Mouse (Mus musculus) neural tube, embryonic 10.5 days (tissue): ENCODE measurements at regions not wholly inside any gene's neighbourhood (a gene's known extent, or its start where the extent isn't known, plus 50 kb on each side); places are given as distances from the start of the nearest gene placed in this dataset.

Experiments
- DNase-seq: peaks from one replicate; pipeline ENCODE4 v3.0.0-alpha.2; 2017; ENCODE audit warnings: low spot score; ENCODE audit errors: extremely low spot score

DNA sequence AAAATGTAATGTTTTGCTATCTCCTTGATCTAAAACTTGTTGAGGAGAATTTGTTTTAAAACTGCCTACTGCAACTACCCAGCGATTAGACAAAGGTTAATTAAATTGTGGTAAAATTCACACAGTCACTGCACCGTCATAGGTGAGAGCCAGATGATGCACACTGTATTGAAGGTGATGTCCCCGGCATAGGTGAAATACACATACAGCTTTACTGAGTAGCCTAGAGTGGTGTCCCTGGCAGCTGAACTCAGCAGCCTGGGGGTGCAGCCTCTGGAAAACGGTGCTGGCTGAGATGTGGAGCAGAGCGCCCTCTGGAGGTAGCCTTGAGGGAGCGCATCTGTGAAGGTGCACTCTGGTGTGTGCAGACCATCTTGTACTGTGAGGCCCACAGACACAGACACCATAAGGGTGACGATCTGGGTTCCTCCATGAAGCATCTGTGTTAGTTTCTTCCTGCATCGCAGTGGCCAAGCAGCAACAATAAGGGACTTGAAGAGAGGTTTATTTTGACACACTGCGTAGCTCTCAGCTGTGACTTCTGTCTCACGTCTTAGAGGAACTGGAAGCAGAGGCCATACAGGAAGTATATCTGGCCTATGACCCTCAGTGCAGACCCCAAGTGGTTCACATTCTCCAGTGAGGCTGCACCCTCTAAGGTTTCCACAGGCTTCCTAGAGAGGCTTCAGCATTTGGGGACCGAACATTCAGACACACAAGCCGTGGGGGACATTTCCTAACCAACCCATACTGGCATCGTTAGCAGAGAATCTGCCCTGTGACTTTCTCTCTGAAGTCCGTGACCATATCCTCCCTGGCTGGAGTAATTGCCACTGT is 68.6 kb upstream of the 1700021F07Rik start:
- DNase-seq: peak; percentile 49

DNA sequence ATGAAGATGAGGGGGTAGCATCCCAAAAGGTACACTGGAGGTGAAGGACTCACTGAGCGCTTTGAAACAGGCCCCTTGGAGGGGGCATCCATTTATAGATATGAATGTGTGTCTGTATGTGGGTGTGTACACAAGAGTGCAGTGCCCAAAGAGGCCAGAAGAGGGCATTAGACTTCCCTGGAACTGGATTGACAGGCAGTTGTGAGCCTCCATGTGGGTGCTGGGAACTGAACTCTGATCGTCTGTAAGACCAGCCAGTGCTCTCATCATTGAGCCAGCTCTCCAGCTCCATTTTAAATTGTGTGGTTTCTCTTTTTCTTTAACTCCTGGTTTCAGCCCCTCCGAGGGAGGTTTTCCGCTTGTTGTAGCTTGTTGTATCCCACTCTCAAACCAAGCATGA is 67.6 kb upstream of the 1700021F07Rik start:
- DNase-seq: no peak

DNA sequence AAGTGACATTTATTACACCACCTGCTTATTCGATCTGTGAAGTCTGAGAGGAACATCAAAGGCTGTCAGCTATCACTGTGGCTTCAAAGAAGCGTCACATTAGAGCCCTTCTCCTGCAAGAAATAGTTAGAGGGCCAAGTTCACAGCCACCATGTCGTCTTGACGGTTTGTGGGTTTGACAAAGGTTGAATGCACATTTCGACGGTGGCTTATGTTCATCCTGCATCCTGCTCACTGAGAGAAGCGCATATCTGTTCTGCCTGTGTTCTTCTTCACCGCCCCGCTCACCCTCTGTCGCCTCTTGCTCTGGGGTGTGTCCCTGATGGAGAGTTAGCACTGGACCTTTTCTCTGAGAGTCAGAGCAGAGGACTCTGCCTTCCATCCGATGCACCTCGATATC is 67.2 kb upstream of the 1700021F07Rik start:
- no peak for DNase-seq

GRCm38 (mm10) chr2:173456083-173456482 is 66.3 kb upstream of the 1700021F07Rik start:
- DNase-seq: no peak

DNA sequence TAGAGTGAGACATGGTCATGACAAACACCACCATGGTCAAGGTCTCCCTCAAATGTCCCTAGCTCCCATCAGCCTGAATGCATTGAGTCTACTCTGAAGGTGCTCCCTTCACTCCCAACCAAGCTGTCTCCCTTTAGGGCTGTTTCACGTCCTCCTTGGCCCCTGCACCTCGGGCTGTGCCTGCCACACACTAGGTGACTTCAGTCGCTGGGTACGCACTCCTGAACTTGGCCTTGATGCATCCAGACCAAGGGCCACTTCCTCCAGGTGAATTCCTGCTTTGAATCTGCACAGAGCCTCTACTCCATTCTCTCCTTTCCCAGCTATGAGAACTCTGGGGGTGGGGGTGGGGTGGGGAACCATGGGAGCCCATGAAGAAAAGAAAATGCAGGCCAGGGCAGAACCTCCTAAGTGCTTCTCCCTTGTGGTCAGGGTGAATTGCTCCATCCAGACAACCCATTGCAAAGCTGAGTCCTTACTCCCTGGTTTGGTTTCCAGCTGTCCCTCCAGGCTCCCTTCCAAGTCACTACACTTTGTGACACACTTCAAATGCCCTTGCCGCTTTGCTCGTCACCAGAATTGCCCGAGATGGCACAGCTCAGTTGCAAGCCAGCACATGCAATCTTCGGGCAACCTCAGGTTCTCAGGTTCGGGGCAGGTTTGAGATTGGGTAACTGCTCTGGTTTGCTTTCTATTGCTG is 65.3 kb upstream of the 1700021F07Rik start:
- DNase-seq: no peak

DNA sequence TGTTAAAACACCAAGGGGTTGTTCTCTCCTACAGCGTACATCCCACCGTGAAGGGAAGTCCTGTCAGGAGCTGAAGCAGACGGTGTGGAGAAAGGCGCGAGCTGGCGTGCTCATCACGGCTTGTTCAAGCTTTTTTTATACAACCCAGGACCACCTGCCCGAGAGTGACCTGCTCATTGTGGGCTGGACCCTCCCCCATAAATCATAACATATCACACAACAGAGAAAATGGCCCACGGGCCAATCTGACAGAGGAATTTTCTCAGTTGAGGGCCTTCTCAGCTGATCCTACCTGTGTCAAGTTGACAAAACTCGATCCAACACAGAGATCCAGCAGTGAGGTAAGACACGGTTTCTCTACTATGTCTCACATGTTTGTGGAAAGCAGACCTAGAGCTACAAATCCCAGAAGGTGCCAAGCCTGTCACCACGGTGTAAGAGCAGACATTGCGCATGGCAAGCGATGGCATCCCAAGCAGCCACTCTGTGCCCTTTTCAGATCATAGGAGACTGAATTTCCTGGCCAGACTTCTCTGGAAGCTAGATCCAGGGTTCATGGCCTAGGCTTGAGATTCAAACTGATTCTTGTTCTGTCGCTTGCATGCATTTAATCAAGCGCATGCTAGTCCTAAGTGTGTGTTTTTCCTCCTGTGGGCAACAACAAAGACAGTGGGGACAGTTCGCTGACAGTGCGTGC is 64.6 kb upstream of the 1700021F07Rik start:
- no peak for DNase-seq

GRCm38 (mm10) chr2:173458861-173459260 is 63.5 kb upstream of the 1700021F07Rik start:
- no peak for DNase-seq

GRCm38 (mm10) chr2:173463313-173463712 is 59.1 kb upstream of the 1700021F07Rik start:
- no peak for DNase-seq

GRCm38 (mm10) chr2:173464562-173464961 is 57.8 kb upstream of the 1700021F07Rik start:
- DNase-seq: no peak

GRCm38 (mm10) chr2:173465006-173465620 is 57.3 kb upstream of the 1700021F07Rik start:
- peak; percentile 9 for DNase-seq

- peak; percentile 8 for DNase-seq
Measured at GRCm38 (mm10) chr2:173468136-173468535, 54.2 kb upstream of the 1700021F07Rik start.

GRCm38 (mm10) chr2:173469756-173470155 is 52.6 kb upstream of the 1700021F07Rik start:
- peak; percentile 6 for DNase-seq
